Mouse (Mus musculus): ENCODE results near the gene Gm44805.

DNA sequence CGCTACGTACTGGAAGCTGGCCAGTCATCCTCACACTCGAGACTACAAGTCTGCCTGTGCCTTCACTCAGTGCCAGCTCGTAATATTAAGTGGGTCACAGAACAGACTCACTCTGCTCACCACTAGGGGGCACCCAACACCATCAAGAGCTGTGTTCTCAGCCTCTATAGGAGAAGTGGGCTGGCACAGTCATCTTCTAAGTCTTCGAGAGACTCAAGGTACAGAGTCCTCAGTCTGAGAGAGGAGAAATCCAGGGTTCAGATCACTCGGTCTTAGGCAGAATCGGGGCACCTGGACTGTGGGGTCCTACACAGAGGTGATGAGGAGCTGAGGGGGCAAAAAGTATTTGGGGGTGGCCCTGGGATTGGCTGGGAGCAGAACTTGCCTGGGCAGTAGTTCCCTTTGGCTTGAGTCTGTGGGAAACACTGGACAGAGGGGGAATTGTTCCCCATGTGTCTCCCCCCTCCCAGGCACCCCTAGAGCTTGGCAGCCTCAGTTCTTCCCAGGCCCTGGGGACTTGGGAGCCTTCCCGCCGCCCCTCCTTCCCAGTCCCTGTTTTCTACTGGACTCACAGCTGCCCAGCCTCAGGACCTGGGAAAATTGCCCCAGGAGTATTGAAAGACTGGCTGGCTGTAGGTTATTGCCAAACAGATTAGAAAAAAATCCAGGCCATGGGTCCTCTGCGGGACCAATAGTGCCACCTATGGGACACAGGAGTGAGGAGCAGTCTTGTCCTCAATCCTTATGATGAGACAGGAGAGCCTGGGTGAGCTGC is 12.1 kb downstream of the Gm44805 start:
- TF ChIP-seq CTCF (IDR thresholded peaks at IDR 0.05; ENCODE audit: low read depth) = peak; percentile 98
- TF ChIP-seq EP300 (IDR thresholded peaks at IDR 0.05; ENCODE audit: low read depth) = no peak
